Mouse (Mus musculus) retina, postnatal 1 day (tissue): ENCODE measurements around the gene Zfp692.
"Not testable (repeated sequence)": the region's sequence is repeated elsewhere in the genome, so short reads cannot be mapped to it uniquely, and the experiment has no call there.

Experiments used
- DNase-seq: peaks from one replicate; pipeline ENCODE4 v3.0.0-alpha.2; 2012

Zfp692 gene

DNA sequence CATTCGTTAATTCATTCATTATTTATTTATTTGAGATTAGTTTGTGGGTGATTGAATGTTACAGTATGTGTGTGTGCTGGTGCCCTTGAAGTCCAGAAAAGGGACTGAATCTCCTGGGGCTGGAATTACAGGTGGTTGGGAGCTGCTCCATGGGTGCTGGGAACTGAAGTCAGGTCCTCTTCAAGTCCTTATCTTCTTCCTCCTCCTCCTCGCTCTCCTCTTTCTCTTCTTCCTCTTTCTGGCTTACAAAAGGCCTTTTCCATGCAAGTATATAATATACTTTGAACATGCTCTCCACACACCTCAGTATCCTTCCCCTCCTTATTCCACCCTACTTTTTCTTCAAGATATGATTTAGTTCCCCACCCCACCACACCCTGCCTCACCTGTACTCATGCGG, 50.2 kb downstream of the Zfp692 start:
- DNase-seq: no peak

DNA sequence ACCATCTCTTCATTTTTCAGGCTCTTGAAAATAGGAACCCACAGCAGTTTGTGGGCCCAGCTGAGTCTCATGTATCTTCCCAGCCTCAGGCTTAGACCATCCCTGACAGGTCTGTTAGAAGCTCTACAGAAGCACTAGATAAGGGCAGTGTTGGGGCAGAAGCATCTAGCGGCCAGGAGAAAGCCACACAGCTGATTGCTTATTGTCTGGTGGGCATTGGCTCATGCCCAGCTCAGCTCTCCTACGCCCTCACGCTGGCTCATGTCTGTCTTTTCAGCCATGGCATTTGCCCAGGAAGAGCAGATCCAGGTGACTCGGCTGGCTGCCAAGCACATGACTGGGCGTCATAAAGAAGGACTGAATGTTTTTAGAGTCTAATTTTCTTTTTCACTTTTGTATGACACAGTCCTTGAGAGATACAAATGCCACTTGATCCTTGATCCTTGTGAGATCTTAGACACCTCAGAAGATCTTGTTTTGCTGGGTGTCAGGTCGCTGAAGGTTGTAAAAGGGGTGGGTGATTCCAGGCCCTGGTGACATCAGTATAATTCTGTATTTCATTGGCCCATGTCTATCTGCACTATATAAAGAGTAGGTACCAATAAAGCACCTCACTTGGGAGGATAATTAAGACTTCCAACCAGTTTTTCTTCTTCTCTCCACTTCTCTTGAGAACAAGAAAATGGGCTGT, 51.1 kb downstream of the Zfp692 start:
- no peak for DNase-seq

DNA sequence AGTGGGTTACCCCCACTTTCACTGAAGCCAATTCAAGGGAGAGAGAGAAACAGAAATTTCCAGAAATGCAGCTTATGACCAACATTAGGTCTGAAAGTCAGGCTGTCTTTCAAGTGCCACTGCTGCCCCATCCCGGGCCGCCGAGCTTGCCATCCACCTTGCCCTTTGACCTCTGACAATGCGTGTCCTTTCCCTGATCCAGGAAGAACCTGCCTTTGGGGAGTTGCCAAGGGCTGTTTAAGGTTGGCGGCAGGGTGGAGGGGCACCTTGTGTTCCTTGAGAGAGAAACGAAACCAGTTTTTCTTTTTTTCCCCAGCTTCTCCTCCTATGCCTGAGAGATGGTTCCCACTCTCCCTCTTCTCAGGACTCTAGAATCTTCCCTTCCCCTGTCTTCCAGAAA, 55.7 kb downstream of the Zfp692 start:
- not testable (repeated sequence) for DNase-seq
